Mouse (Mus musculus): Measurements from ENCODE around the gene Coil.
"Not testable (repeated sequence)": the region's sequence is repeated elsewhere in the genome, so short reads cannot be mapped to it uniquely, and the experiment has no call there.

Coil gene

GRCm38 (mm10) chr11:88973776-88974701 lies 4.0 kb downstream of the Coil start:
- DNase-seq (ENCODE audit: low spot score) = peak; percentile 97

GRCm38 (mm10) chr11:88976320-88976719 lies 6.3 kb downstream of the Coil start:
- DNase-seq (ENCODE audit: low spot score) = peak; percentile 37

GRCm38 (mm10) chr11:88977188-88977587 lies 7.1 kb downstream of the Coil start:
- no peak for DNase-seq (ENCODE audit: low spot score)

GRCm38 (mm10) chr11:88981337-88981736 lies 11.3 kb downstream of the Coil start:
- DNase-seq (ENCODE audit: low spot score) = no peak

- no peak for DNase-seq (ENCODE audit: low spot score)
Measured at GRCm38 (mm10) chr11:88986616-88987015, 16.6 kb downstream of the Coil start.

GRCm38 (mm10) chr11:88988956-88989355 lies 18.9 kb downstream of the Coil start:
- no peak for DNase-seq (ENCODE audit: low spot score)

- peak; percentile 57 for DNase-seq (ENCODE audit: low spot score)
Measured at GRCm38 (mm10) chr11:88989530-88989929, 19.5 kb downstream of the Coil start.

GRCm38 (mm10) chr11:88993186-88993585 lies 23.1 kb downstream of the Coil start:
- DNase-seq (ENCODE audit: low spot score) = no peak

GRCm38 (mm10) chr11:88993625-88994024 lies 23.6 kb downstream of the Coil start:
- DNase-seq (ENCODE audit: low spot score) = peak; percentile 72

- DNase-seq (ENCODE audit: low spot score) = no peak
Measured at GRCm38 (mm10) chr11:88994492-88994891, 24.4 kb downstream of the Coil start.

- no peak for DNase-seq (ENCODE audit: low spot score)
Measured at GRCm38 (mm10) chr11:88995616-88996015, 25.6 kb downstream of the Coil start.

- DNase-seq (ENCODE audit: low spot score) = no peak
Measured at GRCm38 (mm10) chr11:88996427-88996826, 26.4 kb downstream of the Coil start.

- not testable (repeated sequence) for DNase-seq (ENCODE audit: low spot score)
Measured at GRCm38 (mm10) chr11:88997343-88997742, 27.3 kb downstream of the Coil start.

- DNase-seq (ENCODE audit: low spot score) = no peak
Measured at GRCm38 (mm10) chr11:88998406-88998805, 28.4 kb downstream of the Coil start.

- peak; percentile 82 for DNase-seq (ENCODE audit: low spot score)
Measured at GRCm38 (mm10) chr11:88998974-88999722, 29.1 kb downstream of the Coil start, which contains the start of gene Trim25. Gene Trim25, plus strand, starts transcription at chr11:88999376.

GRCm38 (mm10) chr11:88999723-89000526 lies 29.9 kb downstream of the Coil start:
- no peak for DNase-seq (ENCODE audit: low spot score)

- DNase-seq (ENCODE audit: low spot score) = no peak
Measured at GRCm38 (mm10) chr11:89000527-89000819, 30.4 kb downstream of the Coil start.

GRCm38 (mm10) chr11:89001569-89001968 lies 31.5 kb downstream of the Coil start:
- DNase-seq (ENCODE audit: low spot score) = no peak

- DNase-seq (ENCODE audit: low spot score) = no peak
Measured at GRCm38 (mm10) chr11:89002068-89002467, 32.0 kb downstream of the Coil start.

- no peak for DNase-seq (ENCODE audit: low spot score)
Measured at GRCm38 (mm10) chr11:89002621-89003020, 32.6 kb downstream of the Coil start.

GRCm38 (mm10) chr11:89003078-89003477 lies 33.0 kb downstream of the Coil start:
- peak; percentile 28 for DNase-seq (ENCODE audit: low spot score)

GRCm38 (mm10) chr11:89003726-89004125 lies 33.7 kb downstream of the Coil start:
- DNase-seq (ENCODE audit: low spot score) = no peak
